Mouse (Mus musculus): Measurements from ENCODE around the gene Tm4sf1. TPM values are rescaled to one million over a fixed set of nuclear protein-coding genes. Genes with fewer than 3 reads are reported as not detected.

Gene Tm4sf1
- polyA plus RNA-seq, 1 experiment = 3.9 TPM

DNA sequence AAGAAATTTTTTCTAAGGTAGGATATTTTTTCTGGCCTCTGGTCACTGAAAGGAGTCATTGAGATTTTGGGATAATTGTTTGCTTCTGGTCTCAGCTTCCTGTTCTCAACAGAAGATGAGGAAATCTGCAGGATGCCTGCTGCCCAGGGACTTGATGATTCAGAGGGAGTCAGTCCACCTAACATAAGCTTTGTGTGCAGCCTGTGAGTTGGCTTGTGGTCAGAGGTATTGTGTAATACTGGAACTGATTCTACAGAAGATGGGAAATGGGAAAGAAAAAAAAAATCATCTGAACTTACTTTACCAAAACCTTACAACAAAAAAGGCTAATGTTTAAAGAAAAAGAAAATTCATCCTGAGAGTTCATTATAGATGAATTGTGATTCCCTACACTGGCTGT, 49.2 kb downstream of the Tm4sf1 start:
- no peak for TF ChIP-seq POLR2A (IDR thresholded peaks at IDR 0.05; ENCODE audit: control insufficient read depth, low read depth, low read length)
- TF ChIP-seq CTCF (IDR thresholded peaks at IDR 0.05; ENCODE audit: control insufficient read depth, insufficient read depth, insufficient replicate concordance, low read depth, low read length) = no peak
- no peaks in the 10 kb centered on the region for H3K27me3 ChIP-seq (ENCODE audit: control insufficient read depth, insufficient read depth, low read length)
- H3K4me3 ChIP-seq (ENCODE audit: control insufficient read depth, low read depth, low read length) = no peak overlapping the region
- no peaks in the 10 kb centered on the region for H3K4me1 ChIP-seq (ENCODE audit: control insufficient read depth, insufficient read depth, low read length)
- no peak overlapping the region for H3K27ac ChIP-seq (ENCODE audit: control insufficient read depth, insufficient read depth, low read depth, low read length)
- H3K36me3 ChIP-seq (ENCODE audit: control insufficient read depth, insufficient read depth, low read length) = no peaks in the 10 kb centered on the region

- H3K4me1 ChIP-seq (ENCODE audit: control insufficient read depth, insufficient read depth, low read length) = no peaks in the 10 kb centered on the region
- no peaks in the 10 kb centered on the region for H3K27me3 ChIP-seq (ENCODE audit: control insufficient read depth, insufficient read depth, low read length)
- no peak overlapping the region for H3K4me3 ChIP-seq (ENCODE audit: control insufficient read depth, low read depth, low read length)
- H3K27ac ChIP-seq (ENCODE audit: control insufficient read depth, insufficient read depth, low read depth, low read length) = no peak overlapping the region
- H3K36me3 ChIP-seq (ENCODE audit: control insufficient read depth, insufficient read depth, low read length) = no peaks in the 10 kb centered on the region
- TF ChIP-seq POLR2A (IDR thresholded peaks at IDR 0.05; ENCODE audit: control insufficient read depth, low read depth, low read length) (no peak), CTCF (IDR thresholded peaks at IDR 0.05; ENCODE audit: control insufficient read depth, insufficient read depth, insufficient replicate concordance, low read depth, low read length) (no peak)
These were observed 56.5 kb downstream of the Tm4sf1 start for GRCm38 (mm10) chr3:57245242-57245641.

Other genes starting within 250 kb of the Tm4sf1 start
- gene Tm4sf4, start 123.3 kb upstream of the Tm4sf1 start, polyA plus RNA-seq (2012; rRNA removed) = 2.8 and 3.2 TPM in 2 replicates

Data from testis, adult 2 months (tissue).